Mouse (Mus musculus): ENCODE measurements at regions not wholly inside any gene's neighbourhood (a gene's known extent, or its start where the extent isn't known, plus 50 kb on each side); places are given as distances from the start of the nearest gene placed in this dataset.
A peak's percentile ranks its signal among the peaks of the same experiment; 100 is the strongest.
"Not testable (repeated sequence)": the region's sequence is repeated elsewhere in the genome, so short reads cannot be mapped to it uniquely, and the experiment has no call there.

GRCm38 (mm10) chr4:4242306-4242980 lies 165.1 kb upstream of the Sdr16c6 start:
- H3K36me3 ChIP-seq; H3K4me2 ChIP-seq (replicated peaks); H3K27ac ChIP-seq (replicated peaks); H3K9ac ChIP-seq; H3K9me3 ChIP-seq (replicated peaks); H3K4me1 ChIP-seq; H3K4me3 ChIP-seq (replicated peaks); ATAC-seq (ENCODE audit: insufficient number of reproducible peaks, low FRiP score, low TSS enrichment, low read depth); H3K27me3 ChIP-seq: not testable (repeated sequence)
- 88% methylated on average over 15 of the region's 15 CpGs for WGBS

GRCm38 (mm10) chr4:4226209-4226608 lies 148.9 kb upstream of the Sdr16c6 start:
- Histone ChIP-seq H3K4me3 (replicated peaks) (no peak overlapping the region), H3K27me3 (no peaks in the 10 kb centered on the region), H3K27ac (replicated peaks) (no peak overlapping the region), H3K4me2 (replicated peaks) (no peak overlapping the region), H3K36me3 (no peaks in the 10 kb centered on the region), H3K4me1 (no peaks in the 10 kb centered on the region), H3K9me3 (replicated peaks) (no peaks in the 10 kb centered on the region), H3K9ac (no peak overlapping the region)
- ATAC-seq (ENCODE audit: insufficient number of reproducible peaks, low FRiP score, low TSS enrichment, low read depth), result no peak
- 6% methylated on average over 1 of the region's 1 CpGs for WGBS

- H3K4me1 ChIP-seq, result peaks cover 3% of the 10 kb centered on the region; the same call in 1 of the 2 replicates
- H3K27ac ChIP-seq (replicated peaks), result no peak overlapping the region
These were observed 142.4 kb upstream of the Sdr16c6 start for GRCm38 (mm10) chr4:4219701-4220100.

GRCm38 (mm10) chr4:4211892-4212291 lies 134.6 kb upstream of the Sdr16c6 start:
- 81% methylated on average over 2 of the region's 2 CpGs for WGBS
- no peak for ATAC-seq (ENCODE audit: insufficient number of reproducible peaks, low FRiP score, low TSS enrichment, low read depth)
- no peak overlapping the region for H3K9ac ChIP-seq

More at GRCm38 (mm10) chr4:4219701-4220100, 142.4 kb upstream of the Sdr16c6 start:
- Histone ChIP-seq H3K4me3 (replicated peaks) (no peak overlapping the region), H3K36me3 (no peaks in the 10 kb centered on the region), H3K9me3 (replicated peaks) (no peaks in the 10 kb centered on the region), H3K9ac (no peak overlapping the region), H3K27me3 (no peaks in the 10 kb centered on the region), H3K4me2 (replicated peaks) (no peak overlapping the region)
- WGBS, result 67% methylated on average over 2 of the region's 2 CpGs
- ATAC-seq (ENCODE audit: insufficient number of reproducible peaks, low FRiP score, low TSS enrichment, low read depth), result no peak

DNA sequence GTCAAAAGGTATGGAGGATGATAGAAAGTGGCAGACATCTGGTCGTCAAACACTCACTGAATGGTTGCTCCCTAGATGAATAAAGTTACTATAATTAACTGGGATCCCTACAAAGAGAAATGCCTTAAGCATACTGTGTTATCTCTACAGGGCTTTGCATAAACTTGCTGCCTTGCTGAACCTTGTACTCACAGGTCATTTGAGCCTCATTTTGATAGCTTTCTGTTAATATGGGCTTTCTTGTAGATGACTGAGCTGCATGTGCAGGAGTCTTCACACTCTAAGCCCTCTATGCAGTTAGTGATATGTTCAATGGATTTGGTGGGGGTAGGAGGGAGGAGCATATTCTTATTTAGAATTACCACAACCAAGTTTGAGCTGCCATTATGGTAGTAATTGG lies 127.8 kb upstream of the Sdr16c6 start:
- 50% methylated on average over 1 of the region's 1 CpGs for WGBS
- H3K4me3 ChIP-seq (replicated peaks), result no peak overlapping the region
- H3K9me3 ChIP-seq (replicated peaks), result no peaks in the 10 kb centered on the region
- no peaks in the 10 kb centered on the region for H3K27me3 ChIP-seq
- no peaks in the 10 kb centered on the region for H3K4me1 ChIP-seq
- no peak for ATAC-seq (ENCODE audit: insufficient number of reproducible peaks, low FRiP score, low TSS enrichment, low read depth)
- H3K36me3 ChIP-seq, result no peaks in the 10 kb centered on the region
- no peak overlapping the region for H3K27ac ChIP-seq (replicated peaks)
- H3K4me2 ChIP-seq (replicated peaks), result no peak overlapping the region
- no peak overlapping the region for H3K9ac ChIP-seq

More at GRCm38 (mm10) chr4:4211892-4212291, 134.6 kb upstream of the Sdr16c6 start:
- Histone ChIP-seq H3K9me3 (replicated peaks) (no peaks in the 10 kb centered on the region), H3K4me2 (replicated peaks) (no peak overlapping the region), H3K27me3 (no peaks in the 10 kb centered on the region), H3K4me1 (no peaks in the 10 kb centered on the region), H3K36me3 (no peaks in the 10 kb centered on the region), H3K4me3 (replicated peaks) (no peak overlapping the region), H3K27ac (replicated peaks) (no peak overlapping the region)

DNA sequence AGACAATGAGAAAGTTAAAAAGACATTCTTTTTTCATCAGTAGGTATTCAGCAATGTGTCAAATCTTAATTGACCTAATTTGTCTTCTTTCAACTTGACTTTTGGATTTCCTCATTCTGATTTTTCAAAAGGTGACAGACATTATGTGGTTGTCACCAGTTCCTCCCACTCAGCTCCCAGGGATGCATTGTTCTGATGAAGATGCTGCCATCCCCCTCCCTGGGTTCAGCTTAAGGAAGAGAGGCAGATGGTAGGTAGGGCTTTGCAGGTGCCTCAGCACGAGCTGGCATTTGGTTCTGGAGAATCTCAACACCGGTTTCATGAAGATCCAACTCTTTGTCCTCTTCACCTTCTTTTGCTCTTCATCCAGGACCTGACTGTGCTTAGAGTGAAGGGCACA lies 122.0 kb upstream of the Sdr16c6 start:
- H3K9me3 ChIP-seq (replicated peaks), result no peaks in the 10 kb centered on the region
- no peak overlapping the region for H3K4me2 ChIP-seq (replicated peaks)
- ATAC-seq (ENCODE audit: insufficient number of reproducible peaks, low FRiP score, low TSS enrichment, low read depth), result no peak
- no peaks in the 10 kb centered on the region for H3K36me3 ChIP-seq
- no peak overlapping the region for H3K9ac ChIP-seq
- H3K27ac ChIP-seq (replicated peaks), result no peak overlapping the region
- WGBS, result 63% methylated on average over 2 of the region's 2 CpGs
- H3K4me1 ChIP-seq, result peaks cover 19% of the 10 kb centered on the region
- no peak overlapping the region for H3K4me3 ChIP-seq (replicated peaks)
- no peaks in the 10 kb centered on the region for H3K27me3 ChIP-seq

DNA sequence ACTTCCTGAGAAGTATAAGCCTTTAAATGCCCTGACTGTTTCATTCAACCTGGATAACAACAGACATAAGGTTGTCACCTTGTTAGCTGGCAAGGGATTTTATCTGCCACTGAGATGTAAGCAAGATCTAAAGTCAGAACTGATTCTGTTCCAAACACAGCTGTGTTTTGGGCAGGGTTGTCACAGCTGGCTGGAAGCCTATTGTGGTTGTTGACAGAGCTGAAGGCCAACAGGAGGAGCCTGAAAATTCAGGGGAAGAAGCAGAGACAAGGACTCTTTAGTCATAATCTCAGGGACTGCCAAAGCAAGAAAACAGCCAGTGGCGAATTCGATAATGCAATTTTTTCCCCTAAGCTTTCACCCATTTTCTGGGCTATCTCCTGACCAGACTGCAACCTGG lies 118.5 kb upstream of the Sdr16c6 start:
- H3K27me3 ChIP-seq, result no peaks in the 10 kb centered on the region
- H3K9ac ChIP-seq, result no peak overlapping the region
- no peak overlapping the region for H3K4me2 ChIP-seq (replicated peaks)
- 54% methylated on average over 2 of the region's 2 CpGs for WGBS
- H3K36me3 ChIP-seq, result no peaks in the 10 kb centered on the region
- no peak overlapping the region for H3K4me3 ChIP-seq (replicated peaks)
- H3K9me3 ChIP-seq (replicated peaks), result no peaks in the 10 kb centered on the region
- ATAC-seq (ENCODE audit: insufficient number of reproducible peaks, low FRiP score, low TSS enrichment, low read depth), result no peak
- peaks cover 19% of the 10 kb centered on the region for H3K4me1 ChIP-seq
- peak overlapping the region; percentile 51 for H3K27ac ChIP-seq (replicated peaks)

DNA sequence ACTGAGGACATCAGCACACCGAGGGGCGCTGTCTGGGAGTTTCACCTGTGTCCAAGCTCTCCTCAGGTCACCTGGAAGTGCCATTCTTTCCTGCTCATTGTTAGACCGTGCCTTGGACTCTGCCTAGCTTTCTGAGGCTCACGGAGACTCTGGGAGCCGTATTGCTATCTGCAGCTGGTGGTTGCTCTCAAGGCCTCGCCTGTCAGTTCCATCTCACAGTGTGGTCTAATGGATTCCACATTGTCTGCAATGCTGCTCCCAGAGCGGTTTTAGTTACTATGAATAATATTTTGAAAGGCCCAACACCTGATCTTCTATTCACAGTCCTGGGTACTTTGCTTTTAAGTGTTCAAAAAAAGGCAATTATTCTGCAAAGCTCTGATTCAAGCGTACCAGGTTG lies 117.9 kb upstream of the Sdr16c6 start:
- Histone ChIP-seq H3K27me3 (no peaks in the 10 kb centered on the region), H3K9ac (no peak overlapping the region), H3K9me3 (replicated peaks) (no peaks in the 10 kb centered on the region), H3K27ac (replicated peaks) (no peak overlapping the region), H3K4me3 (replicated peaks) (no peak overlapping the region), H3K4me1 (peaks cover 19% of the 10 kb centered on the region), H3K36me3 (no peaks in the 10 kb centered on the region), H3K4me2 (replicated peaks) (no peak overlapping the region)
- WGBS, result 38% methylated on average over 8 of the region's 8 CpGs
- ATAC-seq (ENCODE audit: insufficient number of reproducible peaks, low FRiP score, low TSS enrichment, low read depth), result peak; percentile 43; the same call in 1 of the 2 replicates

Data from embryonic facial prominence, embryonic 15.5 days (tissue).